Mouse (Mus musculus): Measurements from ENCODE around the gene Pramef12. TPM values are rescaled to one million over a fixed set of nuclear protein-coding genes. Genes with fewer than 3 reads are reported as not detected.

The Pramef12 gene
- not detected in 2 replicates for polyA plus RNA-seq (2015; fragmentation: Nextera tagmentation; extraction: Ambion mirVana)

- Histone ChIP-seq H3K4me1 (replicated peaks; ENCODE audit: control insufficient read depth, insufficient read depth, low read length) (no peaks in the 10 kb centered on the region), H3K27ac (ENCODE audit: low read depth, low read length) (no peak within 1 kb of the TSS), H3K36me3 (ENCODE audit: control insufficient read depth, insufficient read depth) (no peaks in the 10 kb centered on the region), H3K4me2 (replicated peaks; ENCODE audit: low read depth) (no peak within 1 kb of the TSS), H3K4me3 (ENCODE audit: low read depth, low read length) (no peak within 1 kb of the TSS), H3K27me3 (replicated peaks; ENCODE audit: control insufficient read depth, insufficient read depth, low read length) (no peaks in the 10 kb centered on the region), H3K9me3 (ENCODE audit: control insufficient read depth) (no peaks in the 10 kb centered on the region), H3K9ac (ENCODE audit: low read depth, low read length) (no peak within 1 kb of the TSS)
- no peak for TF ChIP-seq CTCF (IDR thresholded peaks at IDR 0.05; ENCODE audit: low read depth)
- 70% methylated on average over 9 of the region's 9 CpGs for WGBS
- no peak for ATAC-seq
Observed at GRCm38 (mm10) chr4:144408290-144408689, at the start of gene Pramef12. Gene Pramef12, minus strand, starts transcription at chr4:144408464.

GRCm38 (mm10) chr4:144453217-144453616, 45.0 kb upstream of the Pramef12 start, which contains the start of gene Gm9944:
Gene Gm9944, minus strand, starts transcription at chr4:144453317.
- Histone ChIP-seq H3K36me3 (ENCODE audit: control insufficient read depth, insufficient read depth) (no peaks in the 10 kb centered on the region), H3K9ac (ENCODE audit: low read depth, low read length) (no peak within 1 kb of the TSS), H3K27ac (ENCODE audit: low read depth, low read length) (no peak within 1 kb of the TSS), H3K4me1 (replicated peaks; ENCODE audit: control insufficient read depth, insufficient read depth, low read length) (no peaks in the 10 kb centered on the region), H3K4me2 (replicated peaks; ENCODE audit: low read depth) (no peak within 1 kb of the TSS), H3K27me3 (replicated peaks; ENCODE audit: control insufficient read depth, insufficient read depth, low read length) (no peaks in the 10 kb centered on the region), H3K4me3 (ENCODE audit: low read depth, low read length) (no peak within 1 kb of the TSS), H3K9me3 (ENCODE audit: control insufficient read depth) (no peaks in the 10 kb centered on the region)
- 82% methylated on average over 2 of the region's 2 CpGs for WGBS
- ATAC-seq: no peak
- TF ChIP-seq CTCF (IDR thresholded peaks at IDR 0.05; ENCODE audit: low read depth): no peak

GRCm38 (mm10) chr4:144448546-144448945, 40.3 kb upstream of the Pramef12 start:
- no peak overlapping the region for H3K9ac ChIP-seq (ENCODE audit: low read depth, low read length)
- no peak for ATAC-seq
- WGBS: 70% methylated on average over 2 of the region's 2 CpGs
- H3K4me3 ChIP-seq (ENCODE audit: low read depth, low read length): no peak overlapping the region
- no peaks in the 10 kb centered on the region for H3K36me3 ChIP-seq (ENCODE audit: control insufficient read depth, insufficient read depth)
- no peak overlapping the region for H3K4me2 ChIP-seq (replicated peaks; ENCODE audit: low read depth)
- H3K4me1 ChIP-seq (replicated peaks; ENCODE audit: control insufficient read depth, insufficient read depth, low read length): no peaks in the 10 kb centered on the region
- no peak for TF ChIP-seq CTCF (IDR thresholded peaks at IDR 0.05; ENCODE audit: low read depth)
- no peak overlapping the region for H3K27ac ChIP-seq (ENCODE audit: low read depth, low read length)
- no peaks in the 10 kb centered on the region for H3K9me3 ChIP-seq (ENCODE audit: control insufficient read depth)
- H3K27me3 ChIP-seq (replicated peaks; ENCODE audit: control insufficient read depth, insufficient read depth, low read length): no peaks in the 10 kb centered on the region

GRCm38 (mm10) chr4:144441582-144441981, 33.3 kb upstream of the Pramef12 start:
- Histone ChIP-seq H3K4me1 (replicated peaks; ENCODE audit: control insufficient read depth, insufficient read depth, low read length) (no peaks in the 10 kb centered on the region), H3K9me3 (ENCODE audit: control insufficient read depth) (no peaks in the 10 kb centered on the region), H3K4me2 (replicated peaks; ENCODE audit: low read depth) (no peak overlapping the region), H3K4me3 (ENCODE audit: low read depth, low read length) (no peak overlapping the region), H3K9ac (ENCODE audit: low read depth, low read length) (no peak overlapping the region), H3K36me3 (ENCODE audit: control insufficient read depth, insufficient read depth) (no peaks in the 10 kb centered on the region), H3K27ac (ENCODE audit: low read depth, low read length) (no peak overlapping the region), H3K27me3 (replicated peaks; ENCODE audit: control insufficient read depth, insufficient read depth, low read length) (no peaks in the 10 kb centered on the region)
- TF ChIP-seq CTCF (IDR thresholded peaks at IDR 0.05; ENCODE audit: low read depth): no peak
- no peak for ATAC-seq
- WGBS: 64% methylated on average over 1 of the region's 1 CpGs

- Histone ChIP-seq H3K36me3 (ENCODE audit: control insufficient read depth, insufficient read depth) (no peaks in the 10 kb centered on the region), H3K27me3 (replicated peaks; ENCODE audit: control insufficient read depth, insufficient read depth, low read length) (no peaks in the 10 kb centered on the region), H3K4me1 (replicated peaks; ENCODE audit: control insufficient read depth, insufficient read depth, low read length) (no peaks in the 10 kb centered on the region), H3K4me3 (ENCODE audit: low read depth, low read length) (no peak overlapping the region), H3K4me2 (replicated peaks; ENCODE audit: low read depth) (no peak overlapping the region), H3K9ac (ENCODE audit: low read depth, low read length) (no peak overlapping the region), H3K9me3 (ENCODE audit: control insufficient read depth) (no peaks in the 10 kb centered on the region), H3K27ac (ENCODE audit: low read depth, low read length) (no peak overlapping the region)
- no peak for ATAC-seq
- 76% methylated on average over 4 of the region's 4 CpGs for WGBS
- TF ChIP-seq CTCF (IDR thresholded peaks at IDR 0.05; ENCODE audit: low read depth): no peak
Observed at GRCm38 (mm10) chr4:144441095-144441494, 32.8 kb upstream of the Pramef12 start.

- Histone ChIP-seq H3K4me1 (replicated peaks; ENCODE audit: control insufficient read depth, insufficient read depth, low read length) (no peaks in the 10 kb centered on the region), H3K27me3 (replicated peaks; ENCODE audit: control insufficient read depth, insufficient read depth, low read length) (no peaks in the 10 kb centered on the region), H3K4me3 (ENCODE audit: low read depth, low read length) (no peak within 1 kb of the TSS), H3K4me2 (replicated peaks; ENCODE audit: low read depth) (no peak within 1 kb of the TSS), H3K9ac (ENCODE audit: low read depth, low read length) (no peak within 1 kb of the TSS), H3K27ac (ENCODE audit: low read depth, low read length) (no peak within 1 kb of the TSS), H3K9me3 (ENCODE audit: control insufficient read depth) (no peaks in the 10 kb centered on the region), H3K36me3 (ENCODE audit: control insufficient read depth, insufficient read depth) (no peaks in the 10 kb centered on the region)
- no peak for TF ChIP-seq CTCF (IDR thresholded peaks at IDR 0.05; ENCODE audit: low read depth)
- ATAC-seq: no peak
Observed at GRCm38 (mm10) chr4:144438672-144439071, 30.4 kb upstream of the Pramef12 start, which contains the start of gene 1700012P22Rik. Gene 1700012P22Rik, minus strand, starts transcription at chr4:144438772.

GRCm38 (mm10) chr4:144433216-144433615, 25.0 kb upstream of the Pramef12 start:
- no peaks in the 10 kb centered on the region for H3K9me3 ChIP-seq (ENCODE audit: control insufficient read depth)
- no peak overlapping the region for H3K4me3 ChIP-seq (ENCODE audit: low read depth, low read length)
- H3K27me3 ChIP-seq (replicated peaks; ENCODE audit: control insufficient read depth, insufficient read depth, low read length): no peaks in the 10 kb centered on the region
- no peak overlapping the region for H3K27ac ChIP-seq (ENCODE audit: low read depth, low read length)
- ATAC-seq: no peak
- TF ChIP-seq CTCF (IDR thresholded peaks at IDR 0.05; ENCODE audit: low read depth): no peak
- no peak overlapping the region for H3K4me2 ChIP-seq (replicated peaks; ENCODE audit: low read depth)
- H3K4me1 ChIP-seq (replicated peaks; ENCODE audit: control insufficient read depth, insufficient read depth, low read length): no peaks in the 10 kb centered on the region
- H3K36me3 ChIP-seq (ENCODE audit: control insufficient read depth, insufficient read depth): no peaks in the 10 kb centered on the region
- WGBS: 81% methylated on average over 5 of the region's 5 CpGs
- H3K9ac ChIP-seq (ENCODE audit: low read depth, low read length): no peak overlapping the region

All from intestine, postnatal 0 days (tissue).